Mouse (Mus musculus): ENCODE measurements around the gene Rnf6. TPM values are rescaled to one million over a fixed set of nuclear protein-coding genes. Genes with fewer than 3 reads are reported as not detected.
A peak's percentile ranks its signal among the peaks of the same experiment; 100 is the strongest.

The Rnf6 gene
- polyA plus RNA-seq, 1 experiment from 2014 or later = 42.6 TPM

DNA sequence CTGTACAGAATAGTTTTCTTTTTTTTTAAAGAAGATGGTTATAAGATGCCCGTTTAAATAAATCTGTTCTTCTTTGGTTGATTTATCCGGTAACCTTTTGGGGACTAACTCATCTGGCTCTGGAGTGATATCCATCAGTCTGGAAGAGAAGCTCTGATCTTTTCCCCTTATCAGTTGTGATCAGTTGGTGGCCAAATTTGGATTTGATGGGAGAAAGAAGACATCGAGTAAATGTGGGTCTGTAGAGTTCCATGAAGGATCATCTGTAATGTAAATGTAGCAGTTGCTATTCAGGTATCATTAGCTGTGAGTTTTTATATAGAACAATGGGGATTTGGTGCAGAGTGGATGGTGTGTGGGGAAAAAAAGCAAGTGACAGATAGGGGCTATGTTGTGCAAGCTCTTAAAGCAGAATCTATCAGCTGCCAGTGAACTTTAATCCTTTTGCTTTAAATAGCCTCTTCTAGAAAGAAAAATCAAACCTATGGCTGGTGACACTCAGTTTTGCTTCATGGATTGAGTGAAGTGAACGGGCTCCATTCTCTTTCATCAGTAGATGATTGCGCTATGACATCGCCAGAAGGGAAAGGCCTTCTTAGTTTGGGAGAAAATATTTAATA, 10.8 kb upstream of the Rnf6 start:
- no peaks in the 10 kb centered on the region for H3K27me3 ChIP-seq (replicated peaks; ENCODE audit: insufficient read depth, low read length)
- DNase-seq (ENCODE audit: low spot score) = peak; percentile 9
- H3K4me2 ChIP-seq (replicated peaks; ENCODE audit: low read depth, low read length) = peak overlapping the region; percentile 88
- no peaks in the 10 kb centered on the region for H3K9me3 ChIP-seq (ENCODE audit: low read length)
- peak overlapping the region; percentile 88; the same call in 1 of the 2 replicates for H3K27ac ChIP-seq (ENCODE audit: low read length)
- WGBS = 25% methylated on average over 6 of the region's 6 CpGs
- H3K9ac ChIP-seq (replicated peaks; ENCODE audit: low read depth) = peak overlapping the region; percentile 70; the same call in 1 of the 2 replicates
- no peak for TF ChIP-seq CTCF (IDR thresholded peaks at IDR 0.05)
- no peak for TF ChIP-seq EP300 (IDR thresholded peaks at IDR 0.05)
- H3K4me3 ChIP-seq (ENCODE audit: low read depth, low read length) = peak overlapping the region; percentile 75
- ATAC-seq = no peak
- H3K4me1 ChIP-seq (ENCODE audit: insufficient read depth, low read depth, low read length) = peaks cover 5% of the 10 kb centered on the region; the same call in 1 of the 2 replicates
- H3K36me3 ChIP-seq (ENCODE audit: insufficient read depth, low read length) = no peaks in the 10 kb centered on the region

DNA sequence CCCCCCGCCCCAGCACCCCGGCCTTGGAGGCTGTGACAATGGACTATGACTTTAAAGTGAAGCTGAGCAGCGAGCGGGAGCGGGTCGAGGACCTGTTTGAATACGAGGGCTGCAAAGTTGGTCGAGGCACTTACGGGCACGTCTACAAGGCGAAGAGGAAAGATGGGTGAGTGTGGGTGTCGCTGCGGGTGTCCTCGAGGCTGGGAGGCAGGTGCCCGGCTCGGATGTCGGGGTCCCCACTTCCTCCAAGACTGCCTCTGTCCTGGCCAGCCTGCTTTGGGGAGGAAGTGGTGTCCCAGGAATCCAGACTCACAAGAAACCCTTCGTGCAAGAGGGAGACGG, 10.3 kb upstream of the Rnf6 start:
- DNase-seq (ENCODE audit: low spot score) (peak; percentile 36), ATAC-seq (no peak; the same call in 1 of the 2 replicates)
- Histone ChIP-seq H3K9ac (replicated peaks; ENCODE audit: low read depth) (peak overlapping the region; percentile 70), H3K9me3 (ENCODE audit: low read length) (no peaks in the 10 kb centered on the region), H3K4me3 (ENCODE audit: low read depth, low read length) (peak overlapping the region; percentile 75), H3K4me1 (ENCODE audit: insufficient read depth, low read depth, low read length) (peaks cover 2% of the 10 kb centered on the region; the same call in 1 of the 2 replicates), H3K36me3 (ENCODE audit: insufficient read depth, low read length) (no peaks in the 10 kb centered on the region), H3K4me2 (replicated peaks; ENCODE audit: low read depth, low read length) (peak overlapping the region; percentile 88), H3K27me3 (replicated peaks; ENCODE audit: insufficient read depth, low read length) (no peaks in the 10 kb centered on the region), H3K27ac (ENCODE audit: low read length) (peak overlapping the region; percentile 88)
- under 1% methylated on average over 17 of the region's 19 CpGs for WGBS
- TF ChIP-seq CTCF (IDR thresholded peaks at IDR 0.05) (no peak), EP300 (IDR thresholded peaks at IDR 0.05) (no peak)

DNA sequence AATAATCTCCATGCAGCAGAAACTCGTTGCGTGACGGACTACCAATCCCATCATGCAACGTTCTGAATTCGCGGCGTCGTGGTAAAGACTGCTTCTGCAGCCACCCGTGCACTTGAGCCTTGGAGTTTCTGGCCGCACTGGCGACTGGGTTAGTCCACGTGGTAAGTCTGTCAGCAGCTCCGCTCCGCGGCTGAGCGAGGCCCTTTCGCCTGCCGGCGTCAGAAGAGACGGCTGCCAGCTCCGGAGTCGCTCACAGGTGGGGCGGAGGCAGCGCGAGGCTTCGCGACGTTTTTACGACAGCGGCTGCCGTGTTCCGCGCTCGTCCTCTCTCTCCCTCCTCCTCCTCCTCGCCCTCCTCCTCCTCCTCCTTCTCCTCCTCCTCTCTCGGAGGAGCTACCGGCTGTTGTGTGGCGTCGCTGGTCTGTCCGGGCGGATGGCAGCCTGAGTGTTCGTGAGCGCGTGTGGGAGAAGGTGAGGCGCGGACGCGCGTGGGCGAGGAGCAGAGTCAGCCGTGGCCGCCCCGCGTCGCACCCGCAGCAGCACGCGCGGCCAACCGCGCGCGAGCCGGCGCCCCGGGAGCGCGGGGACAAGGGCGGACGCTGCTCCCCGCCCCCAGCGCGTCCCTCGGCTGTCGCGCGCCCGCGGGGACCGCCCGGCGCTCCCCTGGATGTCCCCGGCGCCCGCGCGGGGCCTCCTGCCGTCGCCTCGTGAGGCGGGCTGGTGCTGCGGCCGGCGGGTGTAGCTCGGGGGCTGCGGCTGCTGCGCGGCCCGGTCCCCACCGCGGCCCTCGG, 9.7 kb upstream of the Rnf6 start, which contains the start of gene Cdk8:
Cdk8 (plus strand) TSS at position 367 of the 791 bp plus-strand sequence.
- ATAC-seq (peak; percentile 91), DNase-seq (ENCODE audit: low spot score) (peak; percentile 97)
- Histone ChIP-seq H3K4me3 (ENCODE audit: low read depth, low read length) (peak within 1 kb of the TSS; percentile 75), H3K9me3 (ENCODE audit: low read length) (no peaks in the 10 kb centered on the region), H3K27me3 (replicated peaks; ENCODE audit: insufficient read depth, low read length) (no peaks in the 10 kb centered on the region), H3K9ac (replicated peaks; ENCODE audit: low read depth) (peak within 1 kb of the TSS; percentile 70), H3K27ac (ENCODE audit: low read length) (peak within 1 kb of the TSS; percentile 88), H3K36me3 (ENCODE audit: insufficient read depth, low read length) (no peaks in the 10 kb centered on the region), H3K4me1 (ENCODE audit: insufficient read depth, low read depth, low read length) (peaks cover 2% of the 10 kb centered on the region; the same call in 1 of the 2 replicates), H3K4me2 (replicated peaks; ENCODE audit: low read depth, low read length) (peak within 1 kb of the TSS; percentile 88)
- WGBS = under 1% methylated on average over 60 of the region's 102 CpGs
- TF ChIP-seq EP300 (IDR thresholded peaks at IDR 0.05) (no peak), CTCF (IDR thresholded peaks at IDR 0.05) (no peak)

DNA sequence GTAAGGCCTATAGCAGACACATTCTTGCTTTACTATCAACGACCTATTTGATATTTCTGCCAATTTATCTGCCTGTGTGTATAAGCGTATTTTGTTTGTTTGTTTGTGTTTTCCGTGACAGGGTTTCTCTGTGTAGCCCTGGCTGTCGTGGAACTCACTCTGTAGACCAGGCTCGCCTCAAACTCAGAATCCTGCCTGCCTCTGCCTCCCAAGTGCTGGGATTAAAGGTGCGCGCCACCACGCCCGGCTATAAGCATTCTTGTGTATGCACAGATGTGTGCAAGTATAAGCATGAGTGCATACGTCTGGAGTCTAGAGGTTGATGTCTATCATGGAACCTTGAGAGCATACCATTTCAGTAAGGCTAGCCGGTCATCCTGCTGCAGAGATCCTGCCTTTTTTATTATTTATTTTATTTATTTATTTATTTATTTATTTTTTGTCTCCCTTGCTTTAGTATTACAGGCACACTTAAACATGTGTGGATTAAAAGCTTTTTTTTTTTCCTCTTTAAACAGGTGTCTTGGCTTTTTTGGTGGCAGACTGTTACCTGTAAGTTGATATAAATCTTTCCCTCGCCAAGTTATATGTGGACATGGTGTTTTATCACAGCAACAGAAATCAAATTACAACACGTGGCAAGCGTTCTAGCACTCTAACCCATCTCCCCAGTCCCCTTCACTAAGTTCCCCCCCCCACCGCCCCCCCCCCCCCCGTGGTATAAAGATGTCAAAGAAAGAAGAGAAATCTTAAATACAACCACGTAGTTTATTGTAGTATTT, 8.7 kb upstream of the Rnf6 start:
- 51% methylated on average over 17 of the region's 17 CpGs for WGBS
- Histone ChIP-seq H3K27ac (ENCODE audit: low read length) (no peak overlapping the region), H3K36me3 (ENCODE audit: insufficient read depth, low read length) (no peaks in the 10 kb centered on the region), H3K27me3 (replicated peaks; ENCODE audit: insufficient read depth, low read length) (no peaks in the 10 kb centered on the region), H3K9ac (replicated peaks; ENCODE audit: low read depth) (peak overlapping the region; percentile 70), H3K4me1 (ENCODE audit: insufficient read depth, low read depth, low read length) (peaks cover 2% of the 10 kb centered on the region; the same call in 1 of the 2 replicates), H3K4me3 (ENCODE audit: low read depth, low read length) (peak overlapping the region; percentile 75), H3K4me2 (replicated peaks; ENCODE audit: low read depth, low read length) (peak overlapping the region; percentile 88), H3K9me3 (ENCODE audit: low read length) (no peaks in the 10 kb centered on the region)
- TF ChIP-seq CTCF (IDR thresholded peaks at IDR 0.05) (no peak), EP300 (IDR thresholded peaks at IDR 0.05) (no peak)
- DNase-seq (ENCODE audit: low spot score) (no peak), ATAC-seq (no peak)

DNA sequence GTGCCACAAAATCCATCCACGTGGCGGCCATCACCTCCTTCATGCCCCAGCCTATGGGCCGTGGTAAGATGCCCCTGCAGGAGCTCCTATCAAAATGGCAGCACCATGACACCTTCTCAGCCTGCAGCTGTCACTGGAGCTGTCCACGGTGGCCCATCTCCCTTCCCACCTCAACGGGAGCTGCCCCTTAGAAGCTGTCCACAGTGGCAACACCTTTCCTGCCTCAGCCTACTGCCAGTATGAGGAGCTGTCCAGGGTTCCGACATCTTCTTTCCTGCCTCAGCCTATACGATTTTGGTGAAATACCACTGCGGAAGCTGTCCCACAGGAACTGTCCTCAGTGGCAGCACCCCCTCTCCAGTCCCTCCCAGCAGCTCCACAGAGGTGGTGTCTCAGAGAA, 6.1 kb upstream of the Rnf6 start:
- no peaks in the 10 kb centered on the region for H3K27me3 ChIP-seq (replicated peaks; ENCODE audit: insufficient read depth, low read length)
- H3K4me1 ChIP-seq (ENCODE audit: insufficient read depth, low read depth, low read length) = no peaks in the 10 kb centered on the region; the same call in 1 of the 2 replicates
- DNase-seq (ENCODE audit: low spot score) = no peak
- H3K9ac ChIP-seq (replicated peaks; ENCODE audit: low read depth) = no peak overlapping the region
- H3K36me3 ChIP-seq (ENCODE audit: insufficient read depth, low read length) = no peaks in the 10 kb centered on the region
- TF ChIP-seq CTCF (IDR thresholded peaks at IDR 0.05) (no peak), EP300 (IDR thresholded peaks at IDR 0.05) (no peak)
- no peak overlapping the region for H3K27ac ChIP-seq (ENCODE audit: low read length)
- no peak overlapping the region for H3K4me3 ChIP-seq (ENCODE audit: low read depth, low read length)
- H3K9me3 ChIP-seq (ENCODE audit: low read length) = no peaks in the 10 kb centered on the region
- ATAC-seq = no peak
- no peak overlapping the region for H3K4me2 ChIP-seq (replicated peaks; ENCODE audit: low read depth, low read length)
- WGBS = 86% methylated on average over 8 of the region's 8 CpGs

DNA sequence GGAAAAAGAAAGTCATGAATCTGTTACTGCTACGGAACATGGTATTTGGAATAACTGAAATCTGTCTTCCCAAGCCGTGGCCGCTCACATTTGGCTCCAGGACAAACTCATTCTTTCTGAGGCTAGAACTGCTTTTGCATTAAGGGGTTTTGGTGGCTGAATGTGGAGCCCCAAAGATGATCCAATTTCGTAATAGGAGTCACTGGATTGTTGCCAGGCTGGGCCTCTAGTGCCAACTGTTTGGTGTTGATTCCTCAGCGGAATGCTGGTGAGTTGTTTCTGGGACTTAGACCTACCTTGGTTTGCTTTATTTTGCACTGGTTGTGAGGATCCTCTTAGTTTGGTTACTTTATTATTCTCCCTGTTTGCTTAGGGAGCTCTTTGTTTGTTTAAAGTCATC, 2.4 kb upstream of the Rnf6 start:
- Histone ChIP-seq H3K4me2 (replicated peaks; ENCODE audit: low read depth, low read length) (no peak overlapping the region), H3K9me3 (ENCODE audit: low read length) (no peaks in the 10 kb centered on the region), H3K27me3 (replicated peaks; ENCODE audit: insufficient read depth, low read length) (no peaks in the 10 kb centered on the region), H3K4me1 (ENCODE audit: insufficient read depth, low read depth, low read length) (peaks cover 6% of the 10 kb centered on the region; the same call in 1 of the 2 replicates), H3K9ac (replicated peaks; ENCODE audit: low read depth) (no peak overlapping the region), H3K36me3 (ENCODE audit: insufficient read depth, low read length) (no peaks in the 10 kb centered on the region), H3K4me3 (ENCODE audit: low read depth, low read length) (no peak overlapping the region), H3K27ac (ENCODE audit: low read length) (no peak overlapping the region)
- TF ChIP-seq EP300 (IDR thresholded peaks at IDR 0.05) = no peak
- WGBS = 66% methylated on average over 5 of the region's 5 CpGs
- no peak for DNase-seq (ENCODE audit: low spot score)
- ATAC-seq = no peak

Data from lung, postnatal 0 days (tissue).